Mouse (Mus musculus) cerebellum, postnatal 36 days (tissue): ENCODE data around the gene Tmem171.

ENCODE experiments used
- DNase-seq, 2 experiments: peaks; one replicate each; pipeline ENCODE4 v3.0.0; 2021 to 2022; ENCODE audit warnings: mixed read lengths in 2 of 2

The Tmem171 gene

GRCm38 (mm10) chr13:98694773-98695314 is at the start of gene Tmem171:
Gene Tmem171 (minus strand): TSS chr13:98694834.
- DNase-seq: no peak

GRCm38 (mm10) chr13:98743829-98744228 is 49.2 kb upstream of the Tmem171 start:
- no peak for DNase-seq

GRCm38 (mm10) chr13:98743214-98743613 is 48.6 kb upstream of the Tmem171 start:
- no peak for DNase-seq

- DNase-seq: no peak
Measured at GRCm38 (mm10) chr13:98738213-98738612, 43.6 kb upstream of the Tmem171 start.

- DNase-seq: no peak
Measured at GRCm38 (mm10) chr13:98733292-98733691, 38.7 kb upstream of the Tmem171 start.

GRCm38 (mm10) chr13:98729271-98730062 is 34.8 kb upstream of the Tmem171 start:
- DNase-seq: no peak

- DNase-seq: no peak
Measured at GRCm38 (mm10) chr13:98726494-98726893, 31.9 kb upstream of the Tmem171 start.

GRCm38 (mm10) chr13:98723430-98723829 is 28.8 kb upstream of the Tmem171 start:
- DNase-seq: no peak

- no peak for DNase-seq
Measured at GRCm38 (mm10) chr13:98722296-98722695, 27.7 kb upstream of the Tmem171 start.

- DNase-seq: no peak
Measured at GRCm38 (mm10) chr13:98716176-98716575, 21.5 kb upstream of the Tmem171 start.

GRCm38 (mm10) chr13:98715443-98715990 is 20.9 kb upstream of the Tmem171 start:
- DNase-seq: no peak

GRCm38 (mm10) chr13:98710655-98711054 is 16.0 kb upstream of the Tmem171 start:
- DNase-seq: no peak

GRCm38 (mm10) chr13:98710236-98710635 is 15.6 kb upstream of the Tmem171 start:
- DNase-seq: no peak

- no peak for DNase-seq
Measured at GRCm38 (mm10) chr13:98705501-98705900, 10.9 kb upstream of the Tmem171 start.

GRCm38 (mm10) chr13:98703786-98704185 is 9.2 kb upstream of the Tmem171 start:
- no peak for DNase-seq

GRCm38 (mm10) chr13:98702361-98702760 is 7.7 kb upstream of the Tmem171 start:
- no peak for DNase-seq

- DNase-seq: no peak
Measured at GRCm38 (mm10) chr13:98701309-98701675, 6.7 kb upstream of the Tmem171 start.

- no peak for DNase-seq
Measured at GRCm38 (mm10) chr13:98700661-98701308, 6.2 kb upstream of the Tmem171 start.

- no peak for DNase-seq
Measured at GRCm38 (mm10) chr13:98699982-98700540, 5.4 kb upstream of the Tmem171 start.

- no peak for DNase-seq
Measured at GRCm38 (mm10) chr13:98699051-98699744, 4.6 kb upstream of the Tmem171 start.

GRCm38 (mm10) chr13:98696716-98697115 is 2.1 kb upstream of the Tmem171 start:
- DNase-seq: no peak

- no peak for DNase-seq
Measured at GRCm38 (mm10) chr13:98695546-98695945, 912 bp upstream of the Tmem171 start.

- no peak for DNase-seq
Measured at GRCm38 (mm10) chr13:98693316-98693715, 1.3 kb downstream of the Tmem171 start.
